In genomic region chr7:77287657-77288056, GRCm38 (mm10) we compare ENCODE assay signal across 23 mouse cellular contexts.
DNase-seq lines count a peak whose midpoint lies in the region; ATAC-seq and TF ChIP-seq lines count a peak whose summit lies in the region.
"Had no signal": no experiment of that assay in that cellular context is flagged by ENCODE, and none has a peak within 500 bp of the region (broad histone marks: within the 10 kb centered on the region; RNA-seq: fewer than 3 reads in every experiment).

No protein-coding gene starts in this region.

- peak; percentile 47 for DNase-seq in embryonic facial prominence, embryonic 11.5 days (ENCODE audit: low spot score)
- DNase-seq in embryonic facial prominence, embryonic 10.5 days (ENCODE audit: low spot score): no peak
- peak; percentile 2 for DNase-seq in liver
- peak in 1 of 3 experiments; percentile 1 for DNase-seq in liver, embryonic 14.5 days (ENCODE audit: low read depth in 3 of 3, low spot score in 3 of 3)
- DNase-seq in cerebellum, adult 9-10 months: no peak
- DNase-seq: adrenal gland, adult 2 months; adrenal gland, postnatal 25 days; cerebellum, adult 11 months; cerebellum, adult 9-11 months; cerebellum, postnatal 36 days; gastrocnemius, postnatal 36 days; heart, adult 11 months; heart, postnatal 36 days had no signal

- no peaks in the 10 kb centered on the region for H3K36me3 ChIP-seq in embryonic facial prominence, embryonic 11.5 days (replicated peaks; ENCODE audit: control insufficient read depth, insufficient read depth, low read depth, low read length)
- no peaks in the 10 kb centered on the region for H3K36me3 ChIP-seq in embryonic facial prominence, embryonic 10.5 days (replicated peaks)
- no peaks in the 10 kb centered on the region for H3K36me3 ChIP-seq in liver, embryonic 14.5 days (replicated peaks; ENCODE audit: control insufficient read depth, insufficient read depth, low read depth)
- H3K36me3 ChIP-seq: embryonic facial prominence, embryonic 15.5 days; forebrain, embryonic 15.5 days; heart, embryonic 13.5 days; hindbrain, embryonic 12.5 days had no signal

- peak; percentile 59 for TF ChIP-seq EP300 in liver, embryonic 14.5 days (IDR thresholded peaks at IDR 0.05; ENCODE audit: low read depth)

- no peaks in the 10 kb centered on the region for H3K9me3 ChIP-seq in embryonic facial prominence, embryonic 11.5 days (replicated peaks; ENCODE audit: control insufficient read depth, low read length)
- no peaks in the 10 kb centered on the region for H3K9me3 ChIP-seq in embryonic facial prominence, embryonic 10.5 days
- H3K9me3 ChIP-seq in liver, embryonic 14.5 days (ENCODE audit: control insufficient read depth, low read length): no peaks in the 10 kb centered on the region
- H3K9me3 ChIP-seq: embryonic facial prominence, embryonic 15.5 days; forebrain, embryonic 15.5 days; heart, embryonic 13.5 days; hindbrain, embryonic 12.5 days had no signal

- 39% methylated on average over 4 of the region's 4 CpGs for WGBS in embryonic facial prominence, embryonic 11.5 days
- 47% methylated on average over 4 of the region's 4 CpGs for WGBS in embryonic facial prominence, embryonic 10.5 days
- 44% methylated on average over 4 of the region's 4 CpGs for WGBS in liver, embryonic 14.5 days (ENCODE audit: insufficient replicate concordance)

- no peak for TF ChIP-seq CTCF in liver, embryonic 14.5 days (IDR thresholded peaks at IDR 0.05; ENCODE audit: low read depth)

- no peak overlapping the region for H3K9ac ChIP-seq in embryonic facial prominence, embryonic 11.5 days (replicated peaks; ENCODE audit: low read length)
- H3K9ac ChIP-seq in liver, embryonic 14.5 days (replicated peaks): no peak overlapping the region
- H3K9ac ChIP-seq: embryonic facial prominence, embryonic 15.5 days; forebrain, embryonic 15.5 days; heart, embryonic 13.5 days; hindbrain, embryonic 12.5 days had no signal

- no peak overlapping the region for H3K27ac ChIP-seq in embryonic facial prominence, embryonic 11.5 days (replicated peaks; ENCODE audit: low read depth, low read length)
- no peak overlapping the region for H3K27ac ChIP-seq in embryonic facial prominence, embryonic 10.5 days (replicated peaks)
- no peak overlapping the region for H3K27ac ChIP-seq in liver, embryonic 14.5 days
- H3K27ac ChIP-seq: embryonic facial prominence, embryonic 15.5 days; forebrain, embryonic 15.5 days; heart, embryonic 13.5 days; hindbrain, embryonic 12.5 days had no signal

- no peak for ATAC-seq in embryonic facial prominence, embryonic 11.5 days (replicated peaks; ENCODE audit: insufficient number of reproducible peaks, low FRiP score, low TSS enrichment, low read depth)
- ATAC-seq in liver, embryonic 14.5 days (ENCODE audit: insufficient read depth): peak; percentile 65; the same call in 1 of the 2 replicates
- ATAC-seq in megakaryocyte-erythroid progenitor cell, adult 5-6 weeks (replicated peaks; ENCODE audit: low FRiP score, low TSS enrichment, poor library complexity, severe bottlenecking): peak; percentile 57
- ATAC-seq in activated CD4-positive, CD25-positive, alpha-beta regulatory T cell, adult 4 months: no peak
- ATAC-seq: forebrain, embryonic 15.5 days; hindbrain, embryonic 16.5 days; Patski had no signal

- no peaks in the 10 kb centered on the region for H3K4me1 ChIP-seq in embryonic facial prominence, embryonic 11.5 days (ENCODE audit: control insufficient read depth, insufficient read depth, low read length)
- peaks cover 6% of the 10 kb centered on the region; the same call in 1 of the 2 replicates for H3K4me1 ChIP-seq in embryonic facial prominence, embryonic 10.5 days
- H3K4me1 ChIP-seq in liver, embryonic 14.5 days (replicated peaks; ENCODE audit: control insufficient read depth in 2 of 2, insufficient read depth in 2 of 2, low read length in 1 of 2): no peaks in the 10 kb centered on the region
- H3K4me1 ChIP-seq: embryonic facial prominence, embryonic 15.5 days; forebrain, embryonic 15.5 days; heart, embryonic 13.5 days; hindbrain, embryonic 12.5 days had no signal

- H3K4me3 ChIP-seq in embryonic facial prominence, embryonic 11.5 days (ENCODE audit: low read depth, low read length): no peak overlapping the region
- H3K4me3 ChIP-seq in embryonic facial prominence, embryonic 10.5 days: no peak overlapping the region
- no peak overlapping the region for H3K4me3 ChIP-seq in liver, embryonic 14.5 days (ENCODE audit: insufficient read depth in 1 of 2, low read depth in 2 of 2, low read length in 2 of 2)
- H3K4me3 ChIP-seq: embryonic facial prominence, embryonic 15.5 days; erythroblast, embryonic 14.5 days; forebrain, embryonic 15.5 days; heart, embryonic 13.5 days; hindbrain, embryonic 12.5 days had no signal

- H3K27me3 ChIP-seq in embryonic facial prominence, embryonic 11.5 days (ENCODE audit: control insufficient read depth, insufficient read depth, low read length): no peaks in the 10 kb centered on the region
- no peaks in the 10 kb centered on the region for H3K27me3 ChIP-seq in embryonic facial prominence, embryonic 10.5 days (replicated peaks; ENCODE audit: low read depth, poor library complexity, severe bottlenecking)
- H3K27me3 ChIP-seq in liver, embryonic 14.5 days (ENCODE audit: control insufficient read depth, insufficient read depth, low read length): no peaks in the 10 kb centered on the region
- H3K27me3 ChIP-seq: CH12.LX; embryonic facial prominence, embryonic 15.5 days; forebrain, embryonic 15.5 days; heart, embryonic 13.5 days; hindbrain, embryonic 12.5 days; Patski had no signal

- H3K4me2 ChIP-seq in embryonic facial prominence, embryonic 11.5 days (ENCODE audit: low read depth, low read length): no peak overlapping the region
- H3K4me2 ChIP-seq in liver, embryonic 14.5 days (ENCODE audit: low read depth): no peak overlapping the region
- H3K4me2 ChIP-seq: embryonic facial prominence, embryonic 15.5 days; forebrain, embryonic 15.5 days; heart, embryonic 13.5 days; hindbrain, embryonic 12.5 days had no signal

Comparison
In these comparisons a context has a peak if more than half of its experiments do, and no peak if none do; other contexts are left out.
1. DNase-seq: peak in embryonic facial prominence, embryonic 11.5 days (single experiment) and liver (single experiment); none in embryonic facial prominence, embryonic 10.5 days (single experiment) and cerebellum, adult 9-10 months (single experiment).
2. ATAC-seq: peak in liver, embryonic 14.5 days (single experiment) and megakaryocyte-erythroid progenitor cell, adult 5-6 weeks (single experiment); none in embryonic facial prominence, embryonic 11.5 days (single experiment) and activated CD4-positive, CD25-positive, alpha-beta regulatory T cell, adult 4 months (single experiment).